Mouse (Mus musculus) heart, postnatal 0 days (tissue): ENCODE measurements around the gene Slc4a5. TPM values are rescaled to one million over a fixed set of nuclear protein-coding genes. Genes with fewer than 3 reads are reported as not detected.
A peak's percentile ranks its signal among the peaks of the same experiment; 100 is the strongest.

Experiments
- ATAC-seq: fragments of 200-750 bp; cut with Nextera tagmentation; 2 replicates; pipeline ENCODE4 v1.8.0; 2017; ENCODE audit warnings: low read depth, moderate number of reproducible peaks, moderate library complexity; ENCODE audit not compliant: insufficient read depth
- DNase-seq: peaks from one replicate; pipeline ENCODE4 v3.0.0-alpha.2; 2016; ENCODE audit warnings: low spot score
- H3K27ac ChIP-seq: fragments of 300-500 bp; sonication (generic); 2 replicates; pipeline ENCODE4 v1.5.1; 2014; ENCODE audit warnings: low read depth, mild to moderate bottlenecking
- H3K27me3 ChIP-seq: fragments of 300-500 bp; sonication (generic); 2 replicates; pipeline ENCODE4 v1.6.1; 2014; ENCODE audit warnings: low read length, mixed read lengths; ENCODE audit not compliant: control insufficient read depth, insufficient read depth
- H3K36me3 ChIP-seq: fragments of 300-500 bp; sonication (generic); replicated peaks from 2 replicates; pipeline ENCODE4 v1.6.1; 2014; ENCODE audit warnings: low read length, mixed read lengths; ENCODE audit not compliant: control insufficient read depth, insufficient read depth
- H3K4me1 ChIP-seq: fragments of 300-500 bp; sonication (generic); 2 replicates; pipeline ENCODE4 v1.6.1; 2014; ENCODE audit warnings: antibody characterized with exemption; ENCODE audit not compliant: control insufficient read depth, insufficient read depth
- H3K4me2 ChIP-seq: fragments of 300-500 bp; sonication (generic); 2 replicates; pipeline ENCODE4 v1.6.1; 2014; ENCODE audit warnings: low read depth, mild to moderate bottlenecking, low read length, moderate library complexity
- H3K4me3 ChIP-seq: fragments of 300-500 bp; sonication (generic); 2 replicates; pipeline ENCODE4 v1.5.1; 2014; ENCODE audit warnings: low read depth, low read length
- H3K9ac ChIP-seq: fragments of 300-500 bp; sonication (generic); replicated peaks from 2 replicates; pipeline ENCODE4 v1.6.1; 2014; ENCODE audit warnings: low read depth, low read length, mixed read lengths
- H3K9me3 ChIP-seq: fragments of 300-500 bp; sonication (generic); replicated peaks from 2 replicates; pipeline ENCODE4 v1.6.1; 2016; ENCODE audit warnings: low read length; ENCODE audit not compliant: control insufficient read depth
- CTCF ChIP-seq: IDR thresholded peaks from 2 replicates; pipeline ENCODE4 v1.5.1; 2016; ENCODE audit warnings: antibody characterized with exemption, control low read depth, low read depth
- EP300 ChIP-seq: IDR thresholded peaks from 2 replicates; pipeline ENCODE4 v1.6.1; 2016; ENCODE audit warnings: antibody characterized with exemption, low read depth
- WGBS: fragments of 180-500 bp; shearing (Covaris S2); extraction: QIAGEN DNeasy Blood & Tissue Kit; methylation state at CpG from one replicate; pipeline ENCODE4 v1.1.7; 2014; 5-methylcytosine and 5-hydroxymethylcytosine counted together
- polyA plus RNA-seq: library from polyadenylated mRNA; unstranded; fragments of >200 nt; fragmentation: Nextera tagmentation; extraction: Ambion mirVana; gene quantifications from 2 replicates; pipeline ENCODE4 v1.2.1, GENCODE M21; 2015
- total RNA-seq: library from RNA; depleted of rRNA; stranded (reverse); fragments of >200 nt; gene quantifications from 2 replicates; pipeline ENCODE4 v1.2.3, GENCODE M21; 2014; ENCODE audit warnings: low replicate concordance

The Slc4a5 gene
- total and polyA plus RNA-seq, 2 experiments from 2014 or later, result 0.03 TPM; not detected in 1

DNA sequence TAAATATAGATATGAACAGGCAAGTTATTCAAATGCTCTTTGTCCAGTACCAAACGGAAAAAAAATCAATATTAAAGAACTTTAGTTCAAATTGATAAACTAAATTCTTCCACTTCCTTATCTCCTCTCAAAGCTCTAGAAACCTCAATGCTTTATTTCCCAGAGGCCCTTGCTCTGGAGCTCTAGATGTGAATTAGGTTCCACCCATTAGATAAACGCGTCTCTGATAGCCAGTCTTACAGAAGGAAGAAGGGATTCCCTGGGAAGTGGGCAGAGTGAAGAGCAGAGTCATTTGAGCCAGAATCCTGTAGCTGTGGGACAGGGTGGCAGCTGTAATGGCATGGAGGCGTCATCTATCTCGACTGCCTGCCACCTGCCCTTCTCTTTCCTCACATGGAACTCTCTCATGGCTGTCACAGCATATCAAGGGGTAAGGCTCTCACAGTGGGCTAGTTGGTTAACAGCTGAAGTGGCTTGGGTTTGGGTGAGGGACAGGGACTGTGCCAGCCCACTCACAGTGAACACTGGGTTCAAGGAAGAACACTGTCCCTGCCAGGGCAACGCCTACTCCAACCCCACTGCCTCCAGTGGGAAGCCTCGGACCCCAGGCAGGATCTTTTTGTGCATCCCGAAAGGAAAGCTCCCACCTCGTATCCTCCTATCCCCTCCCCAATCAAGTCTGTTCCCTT is 12.1 kb upstream of the Slc4a5 start:
- no peak for TF ChIP-seq CTCF
- no peak for TF ChIP-seq EP300
- Histone ChIP-seq H3K9ac (no peak overlapping the region), H3K27ac (no peak overlapping the region), H3K27me3 (no peaks in the 10 kb centered on the region), H3K4me1 (peaks cover 4% of the 10 kb centered on the region; the same call in 1 of the 2 replicates), H3K36me3 (no peaks in the 10 kb centered on the region), H3K4me3 (no peak overlapping the region), H3K4me2 (no peak overlapping the region), H3K9me3 (no peaks in the 10 kb centered on the region)
- WGBS, result 60% methylated on average over 9 of the region's 9 CpGs
- no peak for DNase-seq
- ATAC-seq, result no peak

DNA sequence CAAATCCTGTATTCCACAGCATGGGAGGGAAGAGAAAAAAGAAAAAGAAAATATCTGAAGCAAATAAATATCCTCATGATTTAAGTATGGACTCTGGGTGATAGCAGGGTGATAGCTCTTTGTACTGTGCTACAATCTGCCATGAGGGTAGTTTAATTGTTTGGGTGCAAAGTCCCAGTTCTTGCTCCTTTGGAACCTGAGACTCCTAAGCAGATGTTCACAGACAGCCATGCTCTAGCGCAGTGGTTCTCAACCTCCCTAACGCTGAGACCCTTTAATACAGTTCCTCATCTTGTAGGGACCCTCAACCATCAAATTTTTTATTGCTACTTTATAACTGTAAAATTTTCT is 11.6 kb upstream of the Slc4a5 start:
- WGBS, result 89% methylated on average over 2 of the region's 2 CpGs
- Histone ChIP-seq H3K27me3 (no peaks in the 10 kb centered on the region), H3K4me2 (no peak overlapping the region), H3K36me3 (no peaks in the 10 kb centered on the region), H3K9me3 (no peaks in the 10 kb centered on the region), H3K27ac (no peak overlapping the region), H3K9ac (no peak overlapping the region), H3K4me1 (peaks cover 4% of the 10 kb centered on the region; the same call in 1 of the 2 replicates), H3K4me3 (no peak overlapping the region)
- DNase-seq (no peak), ATAC-seq (no peak)
- TF ChIP-seq CTCF (no peak), EP300 (no peak)

DNA sequence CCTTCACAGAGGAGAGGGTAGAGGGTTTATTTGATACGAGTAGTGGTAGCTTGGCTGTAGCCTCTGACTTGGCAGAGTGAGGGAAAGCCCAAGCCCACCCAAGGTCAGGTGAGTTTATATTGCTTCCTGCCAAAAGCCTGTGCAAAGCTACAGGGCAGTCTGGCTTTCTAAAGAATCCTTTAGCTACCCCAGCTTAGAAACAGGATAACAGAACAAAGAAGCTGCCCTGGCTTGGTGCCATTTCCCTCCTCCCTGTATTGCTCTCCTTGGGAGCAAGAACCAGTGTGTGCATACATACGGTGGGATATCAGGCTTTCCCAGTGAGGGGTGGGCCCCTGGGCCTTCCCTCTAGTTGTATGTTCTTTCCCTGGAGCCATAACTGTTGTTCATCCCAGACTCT is 9.1 kb upstream of the Slc4a5 start:
- H3K9ac ChIP-seq, result no peak overlapping the region
- no peak overlapping the region for H3K27ac ChIP-seq
- H3K4me1 ChIP-seq, result peaks cover 4% of the 10 kb centered on the region; the same call in 1 of the 2 replicates
- ATAC-seq (no peak), DNase-seq (no peak)
- no peak overlapping the region for H3K4me2 ChIP-seq
- TF ChIP-seq EP300 (no peak), CTCF (no peak)
- no peaks in the 10 kb centered on the region for H3K36me3 ChIP-seq
- H3K27me3 ChIP-seq, result no peaks in the 10 kb centered on the region
- 25% methylated on average over 2 of the region's 2 CpGs for WGBS
- H3K9me3 ChIP-seq, result no peaks in the 10 kb centered on the region
- no peak overlapping the region for H3K4me3 ChIP-seq

DNA sequence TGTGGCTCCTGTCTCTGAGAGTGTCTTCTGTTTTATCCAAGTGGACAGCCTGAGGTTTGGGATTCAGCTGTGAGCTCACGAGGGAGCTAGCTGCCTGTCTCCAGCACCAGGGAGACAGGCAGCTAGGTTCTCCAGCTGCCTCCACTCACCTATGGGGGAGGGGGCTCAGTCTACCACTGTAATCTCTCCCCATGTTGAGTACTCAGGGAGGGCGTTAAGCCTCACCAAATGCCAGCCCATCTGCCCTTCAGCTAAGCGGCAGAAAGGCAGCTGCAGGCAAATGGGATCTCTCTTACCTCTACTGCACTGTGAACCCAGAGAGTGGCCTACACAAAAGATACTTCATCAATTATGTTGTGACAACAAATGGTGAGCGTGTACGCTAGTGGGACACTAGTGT is 8.1 kb upstream of the Slc4a5 start:
- TF ChIP-seq EP300, result no peak
- TF ChIP-seq CTCF, result no peak
- Histone ChIP-seq H3K4me3 (no peak overlapping the region), H3K9ac (no peak overlapping the region), H3K9me3 (no peaks in the 10 kb centered on the region), H3K27ac (no peak overlapping the region), H3K4me2 (no peak overlapping the region), H3K4me1 (peaks cover 4% of the 10 kb centered on the region; the same call in 1 of the 2 replicates), H3K36me3 (no peaks in the 10 kb centered on the region), H3K27me3 (no peaks in the 10 kb centered on the region)
- DNase-seq (no peak), ATAC-seq (no peak)
- WGBS, result 18% methylated on average over 5 of the region's 5 CpGs

DNA sequence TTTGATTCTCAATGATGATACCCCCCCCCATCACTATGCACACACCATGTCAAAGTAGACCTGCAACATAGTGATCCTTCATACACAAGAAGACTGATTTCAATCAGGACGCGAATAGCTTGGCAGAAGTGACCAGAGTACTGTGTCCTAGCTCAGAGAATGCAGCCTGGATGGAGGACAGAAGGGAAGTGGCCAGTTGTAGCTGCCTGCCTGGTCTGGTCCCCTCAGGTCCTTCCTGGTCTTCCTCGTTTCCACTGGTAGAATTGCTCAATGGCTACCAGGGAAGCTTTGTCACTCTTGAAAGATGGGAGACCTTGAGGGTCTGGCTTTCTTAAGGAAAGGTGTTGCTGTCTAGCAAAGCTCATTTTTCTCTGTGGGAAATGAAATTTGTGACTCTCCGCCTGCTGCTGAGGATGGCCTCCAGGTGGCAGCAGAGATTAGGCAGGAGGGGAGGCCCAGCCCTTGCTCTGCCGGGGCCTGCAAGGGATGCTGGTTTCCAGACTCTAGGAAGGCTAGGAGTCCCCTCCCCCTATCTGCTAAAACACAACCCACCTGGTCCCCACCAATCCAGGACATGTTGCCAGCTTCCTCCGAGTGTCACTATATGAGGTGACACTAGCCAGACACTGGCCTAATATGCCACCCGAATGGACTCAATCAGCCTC is 4.5 kb upstream of the Slc4a5 start:
- Histone ChIP-seq H3K4me1 (peaks cover 4% of the 10 kb centered on the region; the same call in 1 of the 2 replicates), H3K36me3 (no peaks in the 10 kb centered on the region), H3K4me3 (no peak overlapping the region), H3K4me2 (no peak overlapping the region), H3K9me3 (no peaks in the 10 kb centered on the region), H3K9ac (no peak overlapping the region), H3K27me3 (no peaks in the 10 kb centered on the region), H3K27ac (no peak overlapping the region)
- DNase-seq (peak; percentile 67), ATAC-seq (peak; percentile 68)
- TF ChIP-seq EP300, result no peak
- peak; percentile 90 for TF ChIP-seq CTCF
- 6% methylated on average over 7 of the region's 7 CpGs for WGBS
